Mouse (Mus musculus): Measurements from ENCODE around the gene Fbxo24. TPM values are rescaled to one million over a fixed set of nuclear protein-coding genes. Genes with fewer than 3 reads are reported as not detected.
A peak's percentile ranks its signal among the peaks of the same experiment; 100 is the strongest.

The Fbxo24 gene
- polyA plus RNA-seq, 1 experiment = not detected

DNA sequence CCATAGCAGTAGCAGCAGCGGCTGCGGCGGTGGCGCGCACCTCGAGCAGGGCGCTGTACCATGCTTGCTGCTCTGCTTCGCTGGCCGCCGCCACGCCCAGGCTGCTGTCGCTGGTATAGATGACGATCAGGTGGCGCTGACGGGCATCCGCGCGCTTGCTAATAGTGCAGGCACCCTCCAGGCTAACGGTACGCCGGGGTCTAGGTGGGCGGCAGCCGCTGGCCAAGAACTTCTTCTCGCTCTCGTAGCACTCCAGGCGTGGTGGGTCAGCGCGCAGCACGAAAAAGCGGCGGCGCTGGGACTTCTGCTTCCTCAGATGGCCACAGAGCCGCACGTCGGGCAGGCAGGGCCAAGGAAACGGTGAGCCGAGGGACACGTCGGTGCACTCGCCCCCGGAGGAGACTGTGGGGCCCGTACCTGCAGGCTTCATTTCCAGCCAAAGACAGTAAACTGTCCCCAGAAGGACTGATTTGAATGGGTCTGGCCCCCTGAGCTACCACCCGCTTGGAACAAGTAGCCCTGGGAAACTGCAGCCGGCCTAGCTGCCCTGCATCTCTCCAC is 16.4 kb upstream of the Fbxo24 start:
- no peak for TF ChIP-seq POLR2A (IDR thresholded peaks at IDR 0.05; ENCODE audit: borderline replicate concordance, low read depth, low read length)
- no peak for TF ChIP-seq CTCF (IDR thresholded peaks at IDR 0.05; ENCODE audit: low read depth, low read length)
- no peak overlapping the region for H3K27ac ChIP-seq (ENCODE audit: insufficient read depth, low read depth, low read length)
- H3K4me3 ChIP-seq (ENCODE audit: insufficient read depth, low read length) = peak overlapping the region; percentile 36
- no peaks in the 10 kb centered on the region for H3K4me1 ChIP-seq (ENCODE audit: control insufficient read depth, insufficient read depth, low read length)

DNA sequence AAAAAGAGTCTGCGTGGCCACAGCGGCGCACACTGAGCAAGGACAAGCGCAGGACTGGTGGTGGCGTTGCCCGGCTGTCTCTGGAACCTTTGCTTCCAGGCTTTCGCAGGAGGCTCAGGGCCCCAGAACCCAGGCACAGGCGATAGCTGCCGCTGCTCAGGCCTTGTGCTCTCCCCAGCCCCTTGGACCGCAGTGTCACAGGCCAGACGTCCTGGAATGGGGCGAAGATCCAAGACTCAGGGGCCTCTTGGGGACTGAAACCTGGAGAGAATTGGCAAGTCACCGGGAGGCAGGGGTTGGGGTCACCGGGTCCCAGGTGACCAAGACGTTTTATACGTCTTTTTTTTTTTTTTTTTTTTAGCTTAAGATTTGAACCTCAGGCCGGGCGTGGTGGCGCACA is 15.7 kb upstream of the Fbxo24 start:
- H3K27ac ChIP-seq (ENCODE audit: insufficient read depth, low read depth, low read length) = no peak overlapping the region
- TF ChIP-seq CTCF (IDR thresholded peaks at IDR 0.05; ENCODE audit: low read depth, low read length) = no peak
- TF ChIP-seq POLR2A (IDR thresholded peaks at IDR 0.05; ENCODE audit: borderline replicate concordance, low read depth, low read length) = no peak
- no peak overlapping the region for H3K4me3 ChIP-seq (ENCODE audit: insufficient read depth, low read length)
- H3K4me1 ChIP-seq (ENCODE audit: control insufficient read depth, insufficient read depth, low read length) = no peaks in the 10 kb centered on the region

DNA sequence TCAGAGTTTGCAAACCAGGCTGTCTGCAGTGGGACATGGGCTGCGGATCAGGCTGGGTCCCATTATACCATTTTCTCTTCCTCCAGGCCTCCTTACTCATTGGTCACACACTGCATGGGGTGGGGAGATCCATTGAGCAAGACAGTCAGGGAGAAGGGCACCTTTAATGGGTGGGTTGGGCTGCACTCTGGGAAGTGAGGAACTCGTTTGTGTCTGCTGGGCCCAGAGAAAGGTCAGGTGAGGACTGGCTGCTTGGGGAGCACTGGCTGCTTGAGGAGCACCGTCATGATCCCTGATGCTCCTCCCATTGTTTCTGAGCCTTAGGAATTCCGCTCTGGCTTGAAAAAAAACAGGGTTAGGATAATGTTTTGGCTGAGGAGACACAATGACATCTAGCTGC is 14.1 kb upstream of the Fbxo24 start:
- no peaks in the 10 kb centered on the region for H3K4me1 ChIP-seq (ENCODE audit: control insufficient read depth, insufficient read depth, low read length)
- TF ChIP-seq POLR2A (IDR thresholded peaks at IDR 0.05; ENCODE audit: borderline replicate concordance, low read depth, low read length) (no peak), CTCF (IDR thresholded peaks at IDR 0.05; ENCODE audit: low read depth, low read length) (no peak)
- no peak overlapping the region for H3K27ac ChIP-seq (ENCODE audit: insufficient read depth, low read depth, low read length)
- H3K4me3 ChIP-seq (ENCODE audit: insufficient read depth, low read length) = no peak overlapping the region

DNA sequence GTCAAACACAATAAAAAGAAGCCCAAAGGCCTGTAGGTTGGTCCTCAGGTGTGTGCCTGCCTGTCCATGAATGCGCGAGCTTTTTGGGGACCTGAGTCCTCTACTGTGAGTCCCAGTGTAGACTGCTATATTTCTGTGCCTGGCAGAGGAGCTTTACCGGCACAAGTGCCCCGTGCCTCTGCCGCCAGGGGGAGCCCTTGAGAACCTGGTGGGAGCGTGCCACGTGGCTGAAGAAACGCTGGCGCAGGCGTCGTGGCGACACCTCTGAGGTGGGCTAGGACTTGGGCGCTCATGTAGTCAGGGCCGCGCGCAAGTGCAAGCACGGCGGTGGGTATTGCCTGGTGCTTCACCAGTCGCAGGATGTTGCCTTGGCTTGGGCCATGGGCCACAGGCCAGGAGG is 12.3 kb upstream of the Fbxo24 start, which contains the start of gene Sap25:
Gene Sap25, plus strand, starts transcription at position 281 of the 400 bp plus-strand sequence.
- Histone ChIP-seq H3K4me3 (ENCODE audit: insufficient read depth, low read length) (no peak within 1 kb of the TSS), H3K4me1 (ENCODE audit: control insufficient read depth, insufficient read depth, low read length) (no peaks in the 10 kb centered on the region), H3K27ac (ENCODE audit: insufficient read depth, low read depth, low read length) (no peak within 1 kb of the TSS)
- TF ChIP-seq CTCF (IDR thresholded peaks at IDR 0.05; ENCODE audit: low read depth, low read length) (no peak), POLR2A (IDR thresholded peaks at IDR 0.05; ENCODE audit: borderline replicate concordance, low read depth, low read length) (no peak)

DNA sequence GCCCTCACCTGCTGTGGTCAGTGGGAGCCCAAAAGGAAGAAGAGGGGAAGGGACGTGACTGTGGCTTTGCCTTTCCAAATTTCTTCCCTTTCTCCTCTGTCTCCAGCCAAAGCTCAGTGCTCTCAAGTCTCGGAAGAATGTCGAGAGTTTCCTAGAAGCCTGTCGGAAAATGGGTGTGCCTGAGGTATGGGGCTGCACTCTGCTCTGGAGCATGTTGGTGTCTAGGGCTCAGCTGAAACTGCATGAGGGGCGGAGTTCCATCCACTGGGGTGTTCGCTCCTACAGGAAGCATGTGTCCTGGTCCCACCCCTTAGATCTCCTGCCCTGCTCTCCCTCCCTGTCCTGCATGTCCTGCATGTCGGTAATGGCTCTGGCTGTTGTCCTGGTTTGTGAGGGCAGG is 10.7 kb upstream of the Fbxo24 start:
- no peaks in the 10 kb centered on the region for H3K4me1 ChIP-seq (ENCODE audit: control insufficient read depth, insufficient read depth, low read length)

DNA sequence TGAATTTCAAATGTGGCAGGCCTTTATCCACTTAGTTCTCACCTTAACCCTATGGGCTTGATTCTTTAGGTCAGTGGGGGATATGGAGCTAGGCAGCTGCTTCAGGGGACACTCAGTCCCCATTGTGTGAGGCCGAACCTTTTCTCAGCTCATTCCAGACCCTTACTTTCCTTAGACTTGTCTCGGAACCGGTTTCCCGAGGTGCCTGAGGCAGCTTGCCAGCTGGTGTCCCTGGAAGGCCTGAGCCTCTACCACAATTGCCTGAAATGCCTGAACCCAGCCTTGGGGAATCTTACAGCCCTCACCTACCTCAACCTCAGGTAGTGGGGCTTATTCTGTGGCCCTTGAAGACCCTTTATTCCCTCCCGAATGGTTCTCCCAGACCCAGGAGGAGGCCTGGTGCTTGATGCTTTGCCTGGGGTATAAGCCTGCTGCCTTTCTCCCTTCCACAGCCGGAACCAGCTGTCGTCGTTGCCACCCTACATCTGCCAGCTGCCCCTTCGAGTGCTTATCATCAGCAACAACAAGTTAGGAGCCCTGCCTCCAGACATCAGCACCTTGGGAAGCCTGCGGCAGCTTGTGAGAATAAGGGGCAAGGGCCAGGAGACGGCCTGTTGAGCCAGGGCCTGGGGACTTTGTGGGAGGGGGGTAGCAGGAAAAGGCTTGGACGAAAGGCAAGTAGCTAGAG is 4.7 kb upstream of the Fbxo24 start:
- no peak for TF ChIP-seq POLR2A (IDR thresholded peaks at IDR 0.05; ENCODE audit: borderline replicate concordance, low read depth, low read length)
- TF ChIP-seq CTCF (IDR thresholded peaks at IDR 0.05; ENCODE audit: low read depth, low read length) = no peak
- H3K4me1 ChIP-seq (ENCODE audit: control insufficient read depth, insufficient read depth, low read length) = peaks cover 18% of the 10 kb centered on the region
- no peak overlapping the region for H3K27ac ChIP-seq (ENCODE audit: insufficient read depth, low read depth, low read length)
- no peak overlapping the region for H3K4me3 ChIP-seq (ENCODE audit: insufficient read depth, low read length)

More for the DNA sequence above, 10.7 kb upstream of the Fbxo24 start:
- TF ChIP-seq CTCF (IDR thresholded peaks at IDR 0.05; ENCODE audit: low read depth, low read length) (no peak), POLR2A (IDR thresholded peaks at IDR 0.05; ENCODE audit: borderline replicate concordance, low read depth, low read length) (no peak)
- Histone ChIP-seq H3K4me3 (ENCODE audit: insufficient read depth, low read length) (no peak overlapping the region), H3K27ac (ENCODE audit: insufficient read depth, low read depth, low read length) (no peak overlapping the region)

DNA sequence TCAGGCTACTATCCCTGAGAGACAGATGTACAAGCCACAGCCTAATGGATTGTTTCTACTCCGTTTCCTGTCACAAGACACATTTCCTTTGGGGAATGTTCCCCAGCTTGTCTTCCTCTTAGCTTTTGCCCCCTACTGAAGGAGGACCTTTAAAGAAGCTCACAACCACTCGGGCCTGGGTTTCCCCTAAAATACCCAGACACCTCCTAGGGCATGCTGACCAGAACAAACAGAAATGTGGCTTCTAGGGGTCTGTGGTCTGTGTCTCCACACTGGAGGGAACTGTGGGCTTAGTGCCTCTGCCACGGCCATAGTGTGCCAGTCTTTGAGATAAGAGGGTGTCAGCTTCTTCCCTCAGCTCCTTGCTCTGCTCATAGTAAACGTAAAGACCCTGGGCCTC is 2.8 kb upstream of the Fbxo24 start:
- Histone ChIP-seq H3K4me3 (ENCODE audit: insufficient read depth, low read length) (peak overlapping the region; percentile 95), H3K27ac (ENCODE audit: insufficient read depth, low read depth, low read length) (peak overlapping the region; percentile 97), H3K4me1 (ENCODE audit: control insufficient read depth, insufficient read depth, low read length) (peaks cover 25% of the 10 kb centered on the region)
- TF ChIP-seq POLR2A (IDR thresholded peaks at IDR 0.05; ENCODE audit: borderline replicate concordance, low read depth, low read length) (no peak), CTCF (IDR thresholded peaks at IDR 0.05; ENCODE audit: low read depth, low read length) (no peak)

DNA sequence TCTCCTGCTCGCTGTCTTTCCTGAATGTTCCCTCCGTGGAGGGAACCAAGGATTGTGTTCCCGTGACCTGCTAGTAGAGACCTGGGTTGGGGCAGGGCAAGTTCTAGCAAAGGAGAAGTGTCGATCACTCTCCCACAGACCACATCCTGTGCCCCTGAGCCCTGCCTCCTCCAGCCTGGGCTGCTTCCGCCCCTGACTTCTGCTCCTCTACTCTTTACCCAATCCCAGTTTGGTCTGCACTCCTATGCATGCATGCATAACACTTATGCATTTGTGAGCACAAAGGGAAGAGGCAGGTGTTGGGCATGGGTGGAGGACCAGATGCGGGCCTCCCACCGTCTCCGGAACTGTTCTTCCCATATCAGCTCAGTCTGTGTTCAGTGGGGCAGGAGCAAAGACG is 2.4 kb upstream of the Fbxo24 start:
- Histone ChIP-seq H3K4me1 (ENCODE audit: control insufficient read depth, insufficient read depth, low read length) (peaks cover 25% of the 10 kb centered on the region), H3K27ac (ENCODE audit: insufficient read depth, low read depth, low read length) (peak overlapping the region; percentile 97), H3K4me3 (ENCODE audit: insufficient read depth, low read length) (peak overlapping the region; percentile 95)
- TF ChIP-seq POLR2A (IDR thresholded peaks at IDR 0.05; ENCODE audit: borderline replicate concordance, low read depth, low read length) (no peak), CTCF (IDR thresholded peaks at IDR 0.05; ENCODE audit: low read depth, low read length) (no peak)

DNA sequence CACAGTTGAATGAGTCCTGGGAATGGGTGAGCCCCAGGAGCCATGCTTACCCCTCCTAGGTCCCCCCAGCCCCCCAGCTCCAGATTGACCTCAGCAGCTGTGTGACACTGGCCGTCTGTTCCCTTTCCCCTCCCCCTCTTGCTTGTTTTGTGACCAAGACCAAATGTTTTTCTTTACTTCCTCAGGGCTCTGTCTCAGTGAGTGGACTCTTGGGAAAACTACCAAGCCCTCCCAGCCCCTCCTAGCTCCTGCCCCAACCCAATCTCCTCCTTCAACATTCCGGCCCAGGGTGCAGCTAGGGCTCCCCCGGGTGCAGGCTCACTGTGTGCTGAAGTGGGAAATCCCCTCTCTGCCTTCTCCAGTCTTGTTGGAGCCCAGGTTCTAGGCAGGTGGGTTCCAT is 1.8 kb upstream of the Fbxo24 start:
- Histone ChIP-seq H3K4me1 (ENCODE audit: control insufficient read depth, insufficient read depth, low read length) (peaks cover 25% of the 10 kb centered on the region), H3K4me3 (ENCODE audit: insufficient read depth, low read length) (peak overlapping the region; percentile 95), H3K27ac (ENCODE audit: insufficient read depth, low read depth, low read length) (peak overlapping the region; percentile 97)
- TF ChIP-seq CTCF (IDR thresholded peaks at IDR 0.05; ENCODE audit: low read depth, low read length) (no peak), POLR2A (IDR thresholded peaks at IDR 0.05; ENCODE audit: borderline replicate concordance, low read depth, low read length) (no peak)

DNA sequence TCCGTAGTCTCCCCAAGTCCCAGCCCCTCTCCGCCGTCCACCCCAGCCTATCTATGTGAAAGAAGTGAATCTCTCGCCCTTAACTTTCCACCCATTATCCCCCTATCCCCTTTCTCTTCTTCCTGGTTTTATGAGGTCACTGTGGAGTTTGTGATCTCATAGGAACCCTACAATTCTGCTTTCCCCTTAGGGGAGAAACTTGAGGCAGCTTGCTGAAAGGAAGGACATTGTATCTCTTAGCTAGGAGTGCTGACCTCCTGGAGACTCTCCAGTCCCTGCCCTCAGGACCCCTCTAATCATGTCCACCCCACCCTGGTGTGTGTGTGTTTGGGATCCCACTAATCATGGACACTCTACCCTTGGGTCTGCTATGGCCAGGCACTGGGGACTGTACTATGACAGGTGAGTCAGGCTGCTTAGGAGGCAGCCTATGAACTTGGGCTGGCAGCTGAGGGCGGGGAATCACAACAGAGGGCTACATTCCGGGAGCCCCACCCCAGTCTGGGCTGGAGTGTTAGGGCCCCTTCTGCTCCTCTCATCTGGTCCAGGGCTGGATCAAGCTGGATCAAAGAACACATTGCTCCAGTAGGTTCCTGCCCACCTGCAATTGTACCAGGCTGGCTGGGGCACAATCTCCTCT is 1.2 kb upstream of the Fbxo24 start:
- H3K27ac ChIP-seq (ENCODE audit: insufficient read depth, low read depth, low read length) = peak overlapping the region; percentile 97
- H3K4me1 ChIP-seq (ENCODE audit: control insufficient read depth, insufficient read depth, low read length) = peaks cover 26% of the 10 kb centered on the region
- no peak for TF ChIP-seq CTCF (IDR thresholded peaks at IDR 0.05; ENCODE audit: low read depth, low read length)
- no peak for TF ChIP-seq POLR2A (IDR thresholded peaks at IDR 0.05; ENCODE audit: borderline replicate concordance, low read depth, low read length)
- H3K4me3 ChIP-seq (ENCODE audit: insufficient read depth, low read length) = peak overlapping the region; percentile 95

Measured in bone marrow macrophage, adult 2 months (primary cell).